In the genomic region with DNA sequence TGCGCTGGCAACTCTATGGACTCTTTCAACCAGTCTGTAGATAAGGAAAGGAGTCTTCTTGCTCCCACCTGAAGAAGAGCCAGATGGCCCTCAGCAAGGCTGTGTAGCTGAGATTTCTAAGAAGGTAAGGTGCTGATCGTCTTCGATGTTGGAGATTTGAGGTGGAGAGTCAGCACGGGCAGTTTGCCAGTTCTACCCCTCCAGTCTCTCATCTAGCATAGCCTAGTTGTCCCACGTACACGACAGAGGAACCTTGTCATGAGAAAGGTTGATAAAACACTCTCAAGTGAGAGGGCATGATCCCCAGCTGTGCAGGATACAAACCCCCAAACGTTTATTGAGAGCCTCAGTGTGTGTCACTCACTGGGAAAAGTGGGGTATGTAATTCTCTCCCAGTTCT, we compare ENCODE assay signal across 19 mouse cellular contexts. TPM values are rescaled to one million over a fixed set of nuclear protein-coding genes. Genes with fewer than 3 reads are reported as not detected.
A peak's percentile ranks its signal among the peaks of the same experiment; 100 is the strongest.
DNase-seq lines count a peak whose midpoint lies in the region; ATAC-seq lines count a peak whose summit lies in the region.
"Had no signal": no experiment of that assay in that cellular context is flagged by ENCODE, and none has a peak within 500 bp of the region (broad histone marks: within the 10 kb centered on the region; RNA-seq: fewer than 3 reads in every experiment).

No protein-coding gene starts in this region.

- H3K4me1 ChIP-seq in heart, embryonic 11.5 days (ENCODE audit: control insufficient read depth, insufficient read depth, low read length) = peaks cover 6% of the 10 kb centered on the region; the same call in 1 of the 2 replicates
- peaks cover 18% of the 10 kb centered on the region for H3K4me1 ChIP-seq in midbrain, embryonic 15.5 days
- H3K4me1 ChIP-seq in midbrain, embryonic 10.5 days = peaks cover 65% of the 10 kb centered on the region
- H3K4me1 ChIP-seq: intestine, embryonic 15.5 days had no signal

- peak; percentile 88 for DNase-seq in heart, adult 11 months
- no peak for DNase-seq in midbrain, embryonic 10.5 days (ENCODE audit: low spot score)
- DNase-seq in cerebellum, postnatal 10 days = peak; percentile 33 to 37
- DNase-seq in B cell, adult 2 months = no peak
- no peak for DNase-seq in right cerebral cortex, postnatal 25 days
- DNase-seq: adrenal gland, adult 8-10 months; adrenal gland, postnatal 36 days; forebrain, postnatal 0 days; gastrocnemius, postnatal 14 days; heart, postnatal 10 days; kidney, adult 18-20 months had no signal

- no peaks in the 10 kb centered on the region for H3K36me3 ChIP-seq in heart, embryonic 11.5 days (ENCODE audit: control insufficient read depth, insufficient read depth, low read length)
- H3K36me3 ChIP-seq in midbrain, embryonic 15.5 days (replicated peaks) = no peaks in the 10 kb centered on the region
- H3K36me3 ChIP-seq in midbrain, embryonic 10.5 days = no peaks in the 10 kb centered on the region
- H3K36me3 ChIP-seq: embryonic facial prominence, embryonic 13.5 days; G1E; heart, embryonic 13.5 days; intestine, embryonic 15.5 days had no signal

- 57% methylated on average over 7 of the region's 7 CpGs for WGBS in heart, embryonic 11.5 days (ENCODE audit: insufficient replicate concordance)
- WGBS in midbrain, embryonic 15.5 days = 76% methylated on average over 7 of the region's 7 CpGs
- WGBS in midbrain, embryonic 10.5 days = 82% methylated on average over 7 of the region's 7 CpGs

- H3K9me3 ChIP-seq in heart, embryonic 11.5 days (replicated peaks; ENCODE audit: control insufficient read depth, low read length) = no peaks in the 10 kb centered on the region
- no peaks in the 10 kb centered on the region for H3K9me3 ChIP-seq in midbrain, embryonic 15.5 days
- no peaks in the 10 kb centered on the region for H3K9me3 ChIP-seq in midbrain, embryonic 10.5 days (replicated peaks)
- H3K9me3 ChIP-seq: embryonic facial prominence, embryonic 13.5 days; forebrain, embryonic 13.5 days; heart, embryonic 13.5 days; intestine, embryonic 15.5 days had no signal

- ATAC-seq in heart, embryonic 11.5 days (replicated peaks; ENCODE audit: insufficient number of reproducible peaks, low FRiP score, low TSS enrichment) = no peak
- no peak for ATAC-seq in midbrain, embryonic 15.5 days (replicated peaks)

- H3K4me3 ChIP-seq in heart, embryonic 11.5 days (ENCODE audit: low read depth, low read length) = no peak overlapping the region
- no peak overlapping the region for H3K4me3 ChIP-seq in midbrain, embryonic 15.5 days
- H3K4me3 ChIP-seq in midbrain, embryonic 10.5 days = no peak overlapping the region

- H3K4me2 ChIP-seq in heart, embryonic 11.5 days = no peak overlapping the region
- H3K4me2 ChIP-seq in midbrain, embryonic 15.5 days = no peak overlapping the region

- H3K27me3 ChIP-seq in heart, embryonic 11.5 days (ENCODE audit: control insufficient read depth, insufficient read depth, low read length) = no peaks in the 10 kb centered on the region
- no peaks in the 10 kb centered on the region for H3K27me3 ChIP-seq in midbrain, embryonic 15.5 days (replicated peaks)
- peaks cover 34% of the 10 kb centered on the region for H3K27me3 ChIP-seq in midbrain, embryonic 10.5 days (ENCODE audit: low read depth, poor library complexity, severe bottlenecking)
- H3K27me3 ChIP-seq: embryonic facial prominence, embryonic 13.5 days; heart, embryonic 13.5 days; intestine, embryonic 15.5 days had no signal

- no peak overlapping the region for H3K27ac ChIP-seq in heart, embryonic 11.5 days (ENCODE audit: low read depth, low read length)
- peak overlapping the region; percentile 15; the same call in 1 of the 2 replicates for H3K27ac ChIP-seq in midbrain, embryonic 15.5 days
- no peak overlapping the region for H3K27ac ChIP-seq in midbrain, embryonic 10.5 days (replicated peaks)
- H3K27ac ChIP-seq: embryonic facial prominence, embryonic 13.5 days; forebrain, embryonic 13.5 days; heart, embryonic 13.5 days; hindbrain, embryonic 14.5 days; intestine, embryonic 15.5 days had no signal

- no peak overlapping the region for H3K9ac ChIP-seq in heart, embryonic 11.5 days (ENCODE audit: low read depth, low read length)
- no peak overlapping the region for H3K9ac ChIP-seq in midbrain, embryonic 15.5 days
- H3K9ac ChIP-seq: embryonic facial prominence, embryonic 13.5 days; forebrain, postnatal 0 days; heart, embryonic 13.5 days; hindbrain, embryonic 14.5 days; intestine, embryonic 15.5 days had no signal

RNA-seq across cellular contexts. Expression of a gene that starts 0.8 kb away (rescaled TPM):
- 41.4 and 51.7 TPM in 2 replicates for polyA plus RNA-seq in heart, embryonic 11.5 days (2014; fragmentation: Nextera tagmentation; extraction: Ambion mirVana)
- polyA plus RNA-seq in midbrain, embryonic 15.5 days (2015; fragmentation: Nextera tagmentation; extraction: Ambion mirVana) = 63.7 and 72.9 TPM in 2 replicates
- polyA plus RNA-seq in midbrain, embryonic 10.5 days (2016; fragmentation: Nextera tagmentation; extraction: Ambion mirVana) = 49.9 and 50.9 TPM in 2 replicates
- polyA plus RNA-seq: G1E had no signal

Comparison
In these comparisons a context has a peak if more than half of its experiments do, and no peak if none do; other contexts are left out.
1. DNase-seq: peak in heart, adult 11 months (single experiment) and cerebellum, postnatal 10 days (2 of 2); none in midbrain, embryonic 10.5 days (single experiment), B cell, adult 2 months (0 of 2) and right cerebral cortex, postnatal 25 days (single experiment).